Mouse (Mus musculus) lung, postnatal 0 days (tissue): Measurements from ENCODE around the gene Bfsp1.

Source experiments
- CTCF ChIP-seq: IDR thresholded peaks from 2 replicates; pipeline ENCODE4 v1.5.1; 2016; ENCODE audit warnings: antibody characterized with exemption, mild to moderate bottlenecking
- EP300 ChIP-seq: IDR thresholded peaks from 2 replicates; pipeline ENCODE4 v1.6.1; 2016; ENCODE audit warnings: antibody characterized with exemption, mild to moderate bottlenecking, control low read depth

DNA sequence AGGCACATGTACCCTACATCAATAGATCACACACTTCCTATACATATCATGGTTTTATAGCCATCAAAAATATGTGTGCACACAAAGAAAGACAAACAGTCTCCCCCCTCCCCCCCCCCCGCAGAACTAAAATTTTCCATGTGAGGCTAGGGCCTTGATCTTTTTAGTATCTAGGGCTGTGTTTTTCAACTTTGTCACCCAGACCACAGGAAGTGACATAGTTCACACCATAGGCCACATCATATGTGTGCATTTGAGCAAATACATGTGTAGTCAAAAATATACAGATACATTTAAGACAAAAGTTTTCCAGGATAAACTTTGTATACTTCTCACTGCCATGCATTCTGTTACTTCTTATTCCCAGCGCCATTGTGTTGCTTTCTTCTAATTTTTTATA lies 23.5 kb downstream of the Bfsp1 start:
- TF ChIP-seq CTCF: no peak
- TF ChIP-seq EP300: no peak
